Mouse (Mus musculus): ENCODE measurements around the gene Kit. TPM values are rescaled to one million over a fixed set of nuclear protein-coding genes. Genes with fewer than 3 reads are reported as not detected.

The Kit gene
- total and polyA plus RNA-seq, 3 experiments: 109 to 1,098 (median 576) TPM

- peaks cover 22% of the 10 kb centered on the region for H3K4me1 ChIP-seq (ENCODE audit: insufficient read depth, low read depth, low read length)
- H3K27me3 ChIP-seq (ENCODE audit: insufficient read depth, low read length): peaks cover 66% of the 10 kb centered on the region
- DNase-seq (ENCODE audit: low spot score) (no peak), ATAC-seq (ENCODE audit: extremely low read depth, insufficient number of reproducible peaks, low FRiP score, poor library complexity, severe bottlenecking) (no peak)
- no peaks in the 10 kb centered on the region for H3K36me3 ChIP-seq (replicated peaks)
- no peak overlapping the region for H3K4me3 ChIP-seq (ENCODE audit: low read depth, low read length)
- H3K9me3 ChIP-seq (replicated peaks): no peaks in the 10 kb centered on the region
- TF ChIP-seq GATA1 (IDR thresholded peaks at IDR 0.05; ENCODE audit: borderline replicate concordance, low read length) (no peak), POLR2AphosphoS5 (IDR thresholded peaks at IDR 0.05; ENCODE audit: insufficient replicate concordance, low read depth, low read length) (no peak), CTCF (IDR thresholded peaks at IDR 0.05; ENCODE audit: low read depth, low read length) (no peak), TAL1 (conservative IDR thresholded peaks at IDR 0.05; ENCODE audit: low read depth, low read length) (no peak), GATA2 (IDR thresholded peaks at IDR 0.05; ENCODE audit: borderline replicate concordance, low read depth, low read length) (no peak)
These were observed 101.3 kb downstream of the Kit start for GRCm38 (mm10) chr5:75676024-75676423.

GRCm38 (mm10) chr5:75679896-75680295 lies 105.2 kb downstream of the Kit start:
- DNase-seq (ENCODE audit: low spot score) (no peak), ATAC-seq (ENCODE audit: extremely low read depth, insufficient number of reproducible peaks, low FRiP score, poor library complexity, severe bottlenecking) (no peak)
- Histone ChIP-seq H3K4me3 (ENCODE audit: low read depth, low read length) (no peak overlapping the region), H3K9me3 (replicated peaks) (no peaks in the 10 kb centered on the region), H3K27me3 (ENCODE audit: insufficient read depth, low read length) (peaks cover 36% of the 10 kb centered on the region), H3K4me1 (ENCODE audit: insufficient read depth, low read depth, low read length) (peaks cover 13% of the 10 kb centered on the region), H3K36me3 (replicated peaks) (no peaks in the 10 kb centered on the region)
- no peak for TF ChIP-seq CTCF (IDR thresholded peaks at IDR 0.05; ENCODE audit: low read depth, low read length)
- no peak for TF ChIP-seq GATA2 (IDR thresholded peaks at IDR 0.05; ENCODE audit: borderline replicate concordance, low read depth, low read length)
- TF ChIP-seq POLR2AphosphoS5 (IDR thresholded peaks at IDR 0.05; ENCODE audit: insufficient replicate concordance, low read depth, low read length): no peak
- TF ChIP-seq GATA1 (IDR thresholded peaks at IDR 0.05; ENCODE audit: borderline replicate concordance, low read length): no peak
- no peak for TF ChIP-seq TAL1 (conservative IDR thresholded peaks at IDR 0.05; ENCODE audit: low read depth, low read length)

GRCm38 (mm10) chr5:75695162-75695809 lies 120.6 kb downstream of the Kit start:
- no peak overlapping the region for H3K4me3 ChIP-seq (ENCODE audit: low read depth, low read length)
- no peak for ATAC-seq (ENCODE audit: extremely low read depth, insufficient number of reproducible peaks, low FRiP score, poor library complexity, severe bottlenecking)
- H3K36me3 ChIP-seq (replicated peaks): no peaks in the 10 kb centered on the region
- no peak for TF ChIP-seq CTCF (IDR thresholded peaks at IDR 0.05; ENCODE audit: low read depth, low read length)
- no peak for TF ChIP-seq GATA1 (IDR thresholded peaks at IDR 0.05; ENCODE audit: borderline replicate concordance, low read length)
- TF ChIP-seq GATA2 (IDR thresholded peaks at IDR 0.05; ENCODE audit: borderline replicate concordance, low read depth, low read length): no peak
- TF ChIP-seq POLR2AphosphoS5 (IDR thresholded peaks at IDR 0.05; ENCODE audit: insufficient replicate concordance, low read depth, low read length): no peak
- TF ChIP-seq TAL1 (conservative IDR thresholded peaks at IDR 0.05; ENCODE audit: low read depth, low read length): no peak
- peaks cover 11% of the 10 kb centered on the region for H3K4me1 ChIP-seq (ENCODE audit: insufficient read depth, low read depth, low read length)
- H3K9me3 ChIP-seq (replicated peaks): no peaks in the 10 kb centered on the region
- no peak for DNase-seq (ENCODE audit: low spot score)
- peaks cover 39% of the 10 kb centered on the region for H3K27me3 ChIP-seq (ENCODE audit: insufficient read depth, low read length)

- peaks cover 11% of the 10 kb centered on the region for H3K4me1 ChIP-seq (ENCODE audit: insufficient read depth, low read depth, low read length)
- DNase-seq (ENCODE audit: low spot score): no peak
These were observed 122.2 kb downstream of the Kit start for GRCm38 (mm10) chr5:75696960-75697359.

GRCm38 (mm10) chr5:75698556-75698955 lies 123.8 kb downstream of the Kit start:
- no peak overlapping the region for H3K4me3 ChIP-seq (ENCODE audit: low read depth, low read length)
- DNase-seq (ENCODE audit: low spot score) (no peak), ATAC-seq (ENCODE audit: extremely low read depth, insufficient number of reproducible peaks, low FRiP score, poor library complexity, severe bottlenecking) (no peak)
- peaks cover 45% of the 10 kb centered on the region for H3K27me3 ChIP-seq (ENCODE audit: insufficient read depth, low read length)
- no peaks in the 10 kb centered on the region for H3K36me3 ChIP-seq (replicated peaks)
- no peak for TF ChIP-seq POLR2AphosphoS5 (IDR thresholded peaks at IDR 0.05; ENCODE audit: insufficient replicate concordance, low read depth, low read length)
- no peak for TF ChIP-seq GATA2 (IDR thresholded peaks at IDR 0.05; ENCODE audit: borderline replicate concordance, low read depth, low read length)
- no peak for TF ChIP-seq GATA1 (IDR thresholded peaks at IDR 0.05; ENCODE audit: borderline replicate concordance, low read length)
- TF ChIP-seq TAL1 (conservative IDR thresholded peaks at IDR 0.05; ENCODE audit: low read depth, low read length): no peak
- TF ChIP-seq CTCF (IDR thresholded peaks at IDR 0.05; ENCODE audit: low read depth, low read length): no peak
- peaks cover 11% of the 10 kb centered on the region for H3K4me1 ChIP-seq (ENCODE audit: insufficient read depth, low read depth, low read length)
- H3K9me3 ChIP-seq (replicated peaks): no peaks in the 10 kb centered on the region

More at GRCm38 (mm10) chr5:75696960-75697359, 122.2 kb downstream of the Kit start:
- Histone ChIP-seq H3K36me3 (replicated peaks) (no peaks in the 10 kb centered on the region), H3K27me3 (ENCODE audit: insufficient read depth, low read length) (peaks cover 46% of the 10 kb centered on the region), H3K4me3 (ENCODE audit: low read depth, low read length) (no peak overlapping the region), H3K9me3 (replicated peaks) (no peaks in the 10 kb centered on the region)
- TF ChIP-seq POLR2AphosphoS5 (IDR thresholded peaks at IDR 0.05; ENCODE audit: insufficient replicate concordance, low read depth, low read length): no peak
- ATAC-seq (ENCODE audit: extremely low read depth, insufficient number of reproducible peaks, low FRiP score, poor library complexity, severe bottlenecking): no peak

- no peak for TF ChIP-seq CTCF (IDR thresholded peaks at IDR 0.05; ENCODE audit: low read depth, low read length)
- TF ChIP-seq POLR2AphosphoS5 (IDR thresholded peaks at IDR 0.05; ENCODE audit: insufficient replicate concordance, low read depth, low read length): no peak
- TF ChIP-seq TAL1 (conservative IDR thresholded peaks at IDR 0.05; ENCODE audit: low read depth, low read length): no peak
- TF ChIP-seq GATA2 (IDR thresholded peaks at IDR 0.05; ENCODE audit: borderline replicate concordance, low read depth, low read length): no peak
- TF ChIP-seq GATA1 (IDR thresholded peaks at IDR 0.05; ENCODE audit: borderline replicate concordance, low read length): no peak
- DNase-seq (ENCODE audit: low spot score) (no peak), ATAC-seq (ENCODE audit: extremely low read depth, insufficient number of reproducible peaks, low FRiP score, poor library complexity, severe bottlenecking) (no peak)
- Histone ChIP-seq H3K4me3 (ENCODE audit: low read depth, low read length) (no peak overlapping the region), H3K27me3 (ENCODE audit: insufficient read depth, low read length) (peaks cover 43% of the 10 kb centered on the region), H3K9me3 (replicated peaks) (no peaks in the 10 kb centered on the region), H3K36me3 (replicated peaks) (no peaks in the 10 kb centered on the region), H3K4me1 (ENCODE audit: insufficient read depth, low read depth, low read length) (peaks cover 7% of the 10 kb centered on the region)
These were observed 124.4 kb downstream of the Kit start for GRCm38 (mm10) chr5:75699081-75699480.
